Mouse (Mus musculus) forebrain, embryonic 15.5 days (tissue): Measurements from ENCODE around the gene Zfhx3. TPM values are rescaled to one million over a fixed set of nuclear protein-coding genes. Genes with fewer than 3 reads are reported as not detected.

Experiments
- ATAC-seq: fragments of 200-750 bp; cut with Nextera tagmentation; replicated peaks from 2 replicates; pipeline ENCODE4 v1.8.0; 2017; ENCODE audit warnings: mild to moderate bottlenecking, moderate TSS enrichment, moderate library complexity
- H3K27ac ChIP-seq: fragments of 300-500 bp; sonication (generic); replicated peaks from 2 replicates; pipeline ENCODE4 v1.5.1; 2015; ENCODE audit warnings: mild to moderate bottlenecking, inconsistent platforms
- H3K27me3 ChIP-seq: fragments of 300-500 bp; sonication (generic); 2 replicates; pipeline ENCODE4 v1.6.1; 2015; ENCODE audit warnings: inconsistent platforms
- H3K36me3 ChIP-seq: fragments of 300-500 bp; sonication (generic); 2 replicates; pipeline ENCODE4 v1.6.1; 2015; ENCODE audit warnings: mild to moderate bottlenecking, inconsistent platforms
- H3K4me1 ChIP-seq: fragments of 300-500 bp; sonication (generic); 2 replicates; pipeline ENCODE4 v1.6.1; 2015; ENCODE audit warnings: inconsistent platforms
- H3K4me2 ChIP-seq: fragments of 300-500 bp; sonication (generic); replicated peaks from 2 replicates; pipeline ENCODE4 v1.6.1; 2015; ENCODE audit warnings: mild to moderate bottlenecking, inconsistent platforms
- H3K4me3 ChIP-seq: fragments of 300-500 bp; sonication (generic); 2 replicates; pipeline ENCODE4 v1.5.1; 2015; ENCODE audit warnings: mild to moderate bottlenecking, inconsistent platforms
- H3K9ac ChIP-seq: fragments of 300-500 bp; sonication (generic); replicated peaks from 2 replicates; pipeline ENCODE4 v1.6.1; 2015; ENCODE audit warnings: mild to moderate bottlenecking, inconsistent platforms
- H3K9me3 ChIP-seq: fragments of 300-500 bp; sonication (generic); 2 replicates; pipeline ENCODE4 v1.6.1; 2016; ENCODE audit warnings: inconsistent platforms
- WGBS: fragments of 180-500 bp; shearing (Covaris S2); methylation state at CpG from one replicate; pipeline ENCODE4 v1.1.7; 2015; ENCODE audit warnings: mixed read lengths; 5-methylcytosine and 5-hydroxymethylcytosine counted together
- polyA plus RNA-seq: library from polyadenylated mRNA; unstranded; fragments of >200 nt; fragmentation: Nextera tagmentation; extraction: Ambion mirVana; gene quantifications from 2 replicates; pipeline ENCODE4 v1.2.1, GENCODE M21; 2015

Gene Zfhx3
- polyA plus RNA-seq, 1 experiment from 2014 or later = 14.9 TPM

- WGBS = 71% methylated on average over 6 of the region's 6 CpGs
- H3K4me3 ChIP-seq = no peak overlapping the region
- peaks cover 3% of the 10 kb centered on the region; the same call in 1 of the 2 replicates for H3K4me1 ChIP-seq
- H3K27ac ChIP-seq = no peak overlapping the region
- H3K36me3 ChIP-seq = peaks cover 5% of the 10 kb centered on the region; the same call in 1 of the 2 replicates
- no peaks in the 10 kb centered on the region for H3K27me3 ChIP-seq
- H3K9ac ChIP-seq = no peak overlapping the region
- no peak overlapping the region for H3K4me2 ChIP-seq
- ATAC-seq = no peak
- no peaks in the 10 kb centered on the region for H3K9me3 ChIP-seq
Observed at GRCm38 (mm10) chr8:108803017-108803416, 860.6 kb downstream of the Zfhx3 start.

GRCm38 (mm10) chr8:108811694-108812093 lies 869.2 kb downstream of the Zfhx3 start:
- H3K9me3 ChIP-seq = no peaks in the 10 kb centered on the region
- H3K4me1 ChIP-seq = peaks cover 16% of the 10 kb centered on the region
- H3K27ac ChIP-seq = no peak overlapping the region
- H3K4me3 ChIP-seq = no peak overlapping the region
- H3K9ac ChIP-seq = no peak overlapping the region
- no peak; the same call in 1 of the 2 replicates for ATAC-seq
- no peaks in the 10 kb centered on the region for H3K36me3 ChIP-seq
- H3K4me2 ChIP-seq = no peak overlapping the region
- no peaks in the 10 kb centered on the region for H3K27me3 ChIP-seq
- 68% methylated on average over 10 of the region's 10 CpGs for WGBS

- ATAC-seq = no peak
- no peak overlapping the region for H3K4me2 ChIP-seq
- H3K27me3 ChIP-seq = no peaks in the 10 kb centered on the region
- no peaks in the 10 kb centered on the region for H3K36me3 ChIP-seq
- no peaks in the 10 kb centered on the region for H3K9me3 ChIP-seq
- no peak overlapping the region for H3K9ac ChIP-seq
- H3K4me3 ChIP-seq = no peak overlapping the region
- WGBS = 90% methylated on average over 12 of the region's 12 CpGs
- no peak overlapping the region for H3K27ac ChIP-seq
- peaks cover 16% of the 10 kb centered on the region for H3K4me1 ChIP-seq
Observed at GRCm38 (mm10) chr8:108813375-108813774, 870.9 kb downstream of the Zfhx3 start.

GRCm38 (mm10) chr8:108819271-108819671 lies 876.8 kb downstream of the Zfhx3 start:
- Histone ChIP-seq H3K4me2 (no peak overlapping the region), H3K27ac (no peak overlapping the region), H3K9me3 (no peaks in the 10 kb centered on the region), H3K27me3 (0 out of 2 replicates have a peak, but pooled peaks cover 3% of the 10 kb centered on the region), H3K4me1 (peaks cover 35% of the 10 kb centered on the region), H3K9ac (no peak overlapping the region), H3K4me3 (no peak overlapping the region), H3K36me3 (no peaks in the 10 kb centered on the region)
- 17% methylated on average over 8 of the region's 8 CpGs for WGBS
- no peak for ATAC-seq

GRCm38 (mm10) chr8:108819826-108820225 lies 877.4 kb downstream of the Zfhx3 start:
- Histone ChIP-seq H3K27me3 (0 out of 2 replicates have a peak, but pooled peaks cover 3% of the 10 kb centered on the region), H3K36me3 (no peaks in the 10 kb centered on the region), H3K4me1 (peaks cover 35% of the 10 kb centered on the region), H3K27ac (no peak overlapping the region), H3K9ac (no peak overlapping the region), H3K9me3 (no peaks in the 10 kb centered on the region), H3K4me2 (peak overlapping the region; percentile 18; the same call in 1 of the 2 replicates), H3K4me3 (no peak overlapping the region)
- 11% methylated on average over 3 of the region's 3 CpGs for WGBS
- ATAC-seq = no peak

GRCm38 (mm10) chr8:108820634-108821033 lies 878.2 kb downstream of the Zfhx3 start:
- peak; percentile 66 for ATAC-seq
- 9% methylated on average over 6 of the region's 6 CpGs for WGBS
- H3K9me3 ChIP-seq = no peaks in the 10 kb centered on the region
- peak overlapping the region; percentile 18 for H3K4me2 ChIP-seq
- no peaks in the 10 kb centered on the region for H3K36me3 ChIP-seq
- H3K27ac ChIP-seq = no peak overlapping the region
- H3K9ac ChIP-seq = no peak overlapping the region
- 0 out of 2 replicates have a peak, but pooled peaks cover 3% of the 10 kb centered on the region for H3K27me3 ChIP-seq
- peaks cover 35% of the 10 kb centered on the region for H3K4me1 ChIP-seq
- no peak overlapping the region for H3K4me3 ChIP-seq

- Histone ChIP-seq H3K4me2 (peak overlapping the region; percentile 14), H3K36me3 (no peaks in the 10 kb centered on the region), H3K27ac (no peak overlapping the region), H3K4me3 (no peak overlapping the region), H3K9ac (no peak overlapping the region), H3K9me3 (no peaks in the 10 kb centered on the region), H3K27me3 (0 out of 2 replicates have a peak, but pooled peaks cover 3% of the 10 kb centered on the region), H3K4me1 (peaks cover 48% of the 10 kb centered on the region)
- WGBS = 21% methylated on average over 15 of the region's 15 CpGs
- no peak for ATAC-seq
Observed at GRCm38 (mm10) chr8:108822841-108823266, 880.4 kb downstream of the Zfhx3 start.

GRCm38 (mm10) chr8:108824049-108824448 lies 881.6 kb downstream of the Zfhx3 start:
- Histone ChIP-seq H3K9ac (no peak overlapping the region), H3K36me3 (no peaks in the 10 kb centered on the region), H3K4me2 (no peak overlapping the region), H3K4me3 (no peak overlapping the region), H3K27me3 (0 out of 2 replicates have a peak, but pooled peaks cover 3% of the 10 kb centered on the region), H3K4me1 (peaks cover 57% of the 10 kb centered on the region), H3K27ac (no peak overlapping the region), H3K9me3 (no peaks in the 10 kb centered on the region)
- no peak for ATAC-seq
- 97% methylated on average over 4 of the region's 4 CpGs for WGBS

- no peak overlapping the region for H3K27ac ChIP-seq
- ATAC-seq = no peak
- no peak overlapping the region for H3K9ac ChIP-seq
- H3K9me3 ChIP-seq = no peaks in the 10 kb centered on the region
- no peaks in the 10 kb centered on the region for H3K36me3 ChIP-seq
- H3K4me2 ChIP-seq = no peak overlapping the region
- 84% methylated on average over 4 of the region's 4 CpGs for WGBS
- no peak overlapping the region for H3K4me3 ChIP-seq
- no peaks in the 10 kb centered on the region for H3K27me3 ChIP-seq
- peaks cover 47% of the 10 kb centered on the region for H3K4me1 ChIP-seq
Observed at GRCm38 (mm10) chr8:108826414-108826813, 884.0 kb downstream of the Zfhx3 start.

- Histone ChIP-seq H3K4me3 (no peak overlapping the region), H3K9ac (no peak overlapping the region), H3K4me2 (no peak overlapping the region), H3K27ac (no peak overlapping the region), H3K27me3 (no peaks in the 10 kb centered on the region), H3K4me1 (peaks cover 41% of the 10 kb centered on the region), H3K36me3 (no peaks in the 10 kb centered on the region), H3K9me3 (no peaks in the 10 kb centered on the region)
- no peak for ATAC-seq
- 70% methylated on average over 15 of the region's 15 CpGs for WGBS
Observed at GRCm38 (mm10) chr8:108827428-108827827, 885.0 kb downstream of the Zfhx3 start.

GRCm38 (mm10) chr8:108829305-108829717 lies 886.9 kb downstream of the Zfhx3 start:
- Histone ChIP-seq H3K27ac (peak overlapping the region; percentile 14; the same call in 1 of the 2 replicates), H3K27me3 (no peaks in the 10 kb centered on the region), H3K36me3 (no peaks in the 10 kb centered on the region), H3K4me3 (no peak overlapping the region), H3K4me2 (peak overlapping the region; percentile 1), H3K4me1 (peaks cover 34% of the 10 kb centered on the region), H3K9me3 (no peaks in the 10 kb centered on the region), H3K9ac (no peak overlapping the region)
- ATAC-seq = peak; percentile 81
- WGBS = 17% methylated on average over 12 of the region's 12 CpGs

- H3K4me3 ChIP-seq = no peak overlapping the region
- WGBS = 91% methylated on average over 11 of the region's 11 CpGs
- peaks cover 12% of the 10 kb centered on the region; the same call in 1 of the 2 replicates for H3K27me3 ChIP-seq
- H3K9ac ChIP-seq = no peak overlapping the region
- H3K4me2 ChIP-seq = no peak overlapping the region
- H3K4me1 ChIP-seq = peaks cover 22% of the 10 kb centered on the region
- H3K9me3 ChIP-seq = no peaks in the 10 kb centered on the region
- no peak for ATAC-seq
- no peak overlapping the region for H3K27ac ChIP-seq
- H3K36me3 ChIP-seq = no peaks in the 10 kb centered on the region
Observed at GRCm38 (mm10) chr8:108835143-108835542, 892.7 kb downstream of the Zfhx3 start.

- ATAC-seq = no peak
- 9% methylated on average over 10 of the region's 10 CpGs for WGBS
- Histone ChIP-seq H3K27ac (no peak overlapping the region), H3K36me3 (no peaks in the 10 kb centered on the region), H3K27me3 (peaks cover 12% of the 10 kb centered on the region; the same call in 1 of the 2 replicates), H3K4me3 (no peak overlapping the region), H3K9me3 (no peaks in the 10 kb centered on the region), H3K4me1 (peaks cover 22% of the 10 kb centered on the region), H3K9ac (no peak overlapping the region), H3K4me2 (no peak overlapping the region)
Observed at GRCm38 (mm10) chr8:108837788-108838187, 895.3 kb downstream of the Zfhx3 start.
